Mouse (Mus musculus): ENCODE measurements around the gene Mgat3. TPM values are rescaled to one million over a fixed set of nuclear protein-coding genes. Genes with fewer than 3 reads are reported as not detected.

The Mgat3 gene
- 8.8 and 9.2 TPM in 2 replicates for polyA plus RNA-seq (2014; fragmentation: Nextera tagmentation; extraction: Ambion mirVana)

GRCm38 (mm10) chr15:80173001-80173771 lies at the start of gene Mgat3:
TSS of gene Mgat3 (plus strand) at chr15:80173721.
- peak within 1 kb of the TSS; percentile 95 for H3K9ac ChIP-seq (ENCODE audit: low read length)
- peaks cover 11% of the 10 kb centered on the region; the same call in 1 of the 2 replicates for H3K4me1 ChIP-seq (replicated peaks; ENCODE audit: control insufficient read depth, insufficient read depth, low read length)
- H3K4me3 ChIP-seq (ENCODE audit: low read depth, low read length), result peak within 1 kb of the TSS; percentile 95
- 5% methylated on average over 36 of the region's 85 CpGs for WGBS
- peak within 1 kb of the TSS; percentile 74 for H3K27ac ChIP-seq (ENCODE audit: low read depth, low read length)
- ATAC-seq (replicated peaks; ENCODE audit: low FRiP score) (peak; percentile 79), DNase-seq (ENCODE audit: low spot score) (peak; percentile 84)
- H3K27me3 ChIP-seq (ENCODE audit: control insufficient read depth, insufficient read depth, low read length), result no peaks in the 10 kb centered on the region
- no peaks in the 10 kb centered on the region for H3K36me3 ChIP-seq (ENCODE audit: control insufficient read depth, insufficient read depth, low read length)
- peak within 1 kb of the TSS; percentile 85 for H3K4me2 ChIP-seq (ENCODE audit: low read depth, low read length, severe bottlenecking)
- no peaks in the 10 kb centered on the region for H3K9me3 ChIP-seq (ENCODE audit: control insufficient read depth, low read length)

DNA sequence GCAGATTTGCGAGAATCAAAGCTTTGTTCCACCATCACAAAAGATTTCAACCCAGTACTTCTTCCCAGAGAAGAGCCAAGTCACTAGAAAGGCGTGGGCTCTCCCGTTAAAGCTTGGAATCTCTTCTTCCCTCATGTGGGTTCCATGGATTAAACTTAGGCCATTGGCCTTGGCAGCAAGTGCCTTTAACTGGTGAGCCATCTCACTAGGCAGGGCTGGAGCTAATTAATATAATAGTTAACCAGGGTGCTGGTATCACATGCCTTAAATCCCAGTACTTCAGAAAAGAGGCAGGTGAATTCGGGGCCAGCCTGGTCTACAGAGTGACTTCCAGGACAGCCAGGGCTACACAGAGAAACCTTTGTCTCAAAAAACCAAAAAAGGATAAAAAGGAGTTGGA lies 48.9 kb upstream of the Mgat3 start:
- Histone ChIP-seq H3K36me3 (ENCODE audit: control insufficient read depth, insufficient read depth, low read length) (no peaks in the 10 kb centered on the region), H3K27me3 (ENCODE audit: control insufficient read depth, insufficient read depth, low read length) (no peaks in the 10 kb centered on the region), H3K4me3 (ENCODE audit: low read depth, low read length) (no peak overlapping the region), H3K27ac (ENCODE audit: low read depth, low read length) (no peak overlapping the region), H3K9ac (ENCODE audit: low read length) (no peak overlapping the region), H3K4me1 (replicated peaks; ENCODE audit: control insufficient read depth, insufficient read depth, low read length) (no peaks in the 10 kb centered on the region), H3K4me2 (ENCODE audit: low read depth, low read length, severe bottlenecking) (no peak overlapping the region), H3K9me3 (ENCODE audit: control insufficient read depth, low read length) (no peaks in the 10 kb centered on the region)
- ATAC-seq (replicated peaks; ENCODE audit: low FRiP score), result no peak
- WGBS, result 84% methylated on average over 4 of the region's 4 CpGs
- no peak for DNase-seq (ENCODE audit: low spot score)

DNA sequence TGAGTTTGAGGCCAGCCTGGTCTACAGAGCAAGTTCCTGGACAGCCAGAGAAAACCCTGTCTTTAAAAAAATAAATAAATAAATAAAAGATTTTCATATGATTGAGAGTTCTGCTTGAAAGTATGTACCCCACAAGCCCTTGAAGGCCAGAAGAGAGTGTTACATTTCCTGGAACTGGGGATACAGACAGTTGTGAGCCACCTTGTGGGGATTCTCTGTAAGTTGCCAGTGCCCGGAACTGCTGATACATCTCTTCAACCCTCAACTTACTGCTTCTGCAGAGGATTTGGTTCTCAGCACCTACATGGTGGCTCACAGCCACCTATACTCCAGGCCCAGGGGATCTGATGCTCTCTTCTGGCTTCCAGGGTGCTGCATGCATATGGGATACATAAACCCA lies 46.3 kb upstream of the Mgat3 start:
- no peaks in the 10 kb centered on the region for H3K4me1 ChIP-seq (replicated peaks; ENCODE audit: control insufficient read depth, insufficient read depth, low read length)
- no peak overlapping the region for H3K4me2 ChIP-seq (ENCODE audit: low read depth, low read length, severe bottlenecking)
- no peaks in the 10 kb centered on the region for H3K27me3 ChIP-seq (ENCODE audit: control insufficient read depth, insufficient read depth, low read length)
- ATAC-seq (replicated peaks; ENCODE audit: low FRiP score), result no peak
- no peak overlapping the region for H3K4me3 ChIP-seq (ENCODE audit: low read depth, low read length)
- no peaks in the 10 kb centered on the region for H3K36me3 ChIP-seq (ENCODE audit: control insufficient read depth, insufficient read depth, low read length)
- no peak overlapping the region for H3K9ac ChIP-seq (ENCODE audit: low read length)
- no peak for DNase-seq (ENCODE audit: low spot score)
- no peaks in the 10 kb centered on the region for H3K9me3 ChIP-seq (ENCODE audit: control insufficient read depth, low read length)
- H3K27ac ChIP-seq (ENCODE audit: low read depth, low read length), result no peak overlapping the region
- 72% methylated on average over 1 of the region's 1 CpGs for WGBS

GRCm38 (mm10) chr15:80129982-80130381 lies 43.5 kb upstream of the Mgat3 start:
- peaks cover 9% of the 10 kb centered on the region for H3K4me1 ChIP-seq (replicated peaks; ENCODE audit: control insufficient read depth, insufficient read depth, low read length)
- ATAC-seq (replicated peaks; ENCODE audit: low FRiP score) (no peak), DNase-seq (ENCODE audit: low spot score) (no peak)
- no peaks in the 10 kb centered on the region for H3K9me3 ChIP-seq (ENCODE audit: control insufficient read depth, low read length)
- WGBS, result 92% methylated on average over 6 of the region's 6 CpGs
- H3K27me3 ChIP-seq (ENCODE audit: control insufficient read depth, insufficient read depth, low read length), result no peaks in the 10 kb centered on the region
- H3K27ac ChIP-seq (ENCODE audit: low read depth, low read length), result no peak overlapping the region
- H3K36me3 ChIP-seq (ENCODE audit: control insufficient read depth, insufficient read depth, low read length), result no peaks in the 10 kb centered on the region
- H3K9ac ChIP-seq (ENCODE audit: low read length), result no peak overlapping the region
- H3K4me2 ChIP-seq (ENCODE audit: low read depth, low read length, severe bottlenecking), result no peak overlapping the region
- no peak overlapping the region for H3K4me3 ChIP-seq (ENCODE audit: low read depth, low read length)

DNA sequence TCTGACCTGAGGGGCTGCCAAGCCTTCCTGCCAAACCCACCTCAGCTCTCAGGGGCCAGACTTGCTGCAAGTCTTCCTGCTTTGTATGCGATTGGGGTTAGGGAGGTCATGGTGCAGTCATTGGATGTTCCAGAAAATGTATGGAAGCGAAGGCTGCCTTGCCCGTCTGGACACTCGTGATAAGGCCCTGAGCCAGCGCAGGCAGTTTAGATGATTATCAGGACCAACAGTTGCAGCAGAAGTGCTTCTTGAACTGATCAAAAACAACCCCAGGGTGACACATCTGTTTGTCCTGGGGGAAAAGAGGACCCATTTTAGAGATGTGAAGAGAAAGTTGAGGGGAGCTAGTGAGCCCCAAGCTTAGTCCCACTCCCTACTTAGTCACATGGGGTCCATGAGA lies 42.8 kb upstream of the Mgat3 start:
- Histone ChIP-seq H3K9me3 (ENCODE audit: control insufficient read depth, low read length) (no peaks in the 10 kb centered on the region), H3K27ac (ENCODE audit: low read depth, low read length) (no peak overlapping the region), H3K36me3 (ENCODE audit: control insufficient read depth, insufficient read depth, low read length) (no peaks in the 10 kb centered on the region), H3K27me3 (ENCODE audit: control insufficient read depth, insufficient read depth, low read length) (no peaks in the 10 kb centered on the region), H3K4me3 (ENCODE audit: low read depth, low read length) (no peak overlapping the region), H3K4me1 (replicated peaks; ENCODE audit: control insufficient read depth, insufficient read depth, low read length) (peaks cover 9% of the 10 kb centered on the region), H3K4me2 (ENCODE audit: low read depth, low read length, severe bottlenecking) (no peak overlapping the region), H3K9ac (ENCODE audit: low read length) (no peak overlapping the region)
- ATAC-seq (replicated peaks; ENCODE audit: low FRiP score), result no peak
- 95% methylated on average over 5 of the region's 5 CpGs for WGBS
- DNase-seq (ENCODE audit: low spot score), result no peak

- no peaks in the 10 kb centered on the region for H3K36me3 ChIP-seq (ENCODE audit: control insufficient read depth, insufficient read depth, low read length)
- 83% methylated on average over 6 of the region's 6 CpGs for WGBS
- no peak overlapping the region for H3K27ac ChIP-seq (ENCODE audit: low read depth, low read length)
- H3K9me3 ChIP-seq (ENCODE audit: control insufficient read depth, low read length), result no peaks in the 10 kb centered on the region
- no peak overlapping the region for H3K4me3 ChIP-seq (ENCODE audit: low read depth, low read length)
- H3K4me1 ChIP-seq (replicated peaks; ENCODE audit: control insufficient read depth, insufficient read depth, low read length), result peaks cover 9% of the 10 kb centered on the region
- no peak for DNase-seq (ENCODE audit: low spot score)
- ATAC-seq (replicated peaks; ENCODE audit: low FRiP score), result no peak
- no peak overlapping the region for H3K9ac ChIP-seq (ENCODE audit: low read length)
- H3K27me3 ChIP-seq (ENCODE audit: control insufficient read depth, insufficient read depth, low read length), result no peaks in the 10 kb centered on the region
- no peak overlapping the region for H3K4me2 ChIP-seq (ENCODE audit: low read depth, low read length, severe bottlenecking)
Measured at GRCm38 (mm10) chr15:80131421-80131820, 42.1 kb upstream of the Mgat3 start.

DNA sequence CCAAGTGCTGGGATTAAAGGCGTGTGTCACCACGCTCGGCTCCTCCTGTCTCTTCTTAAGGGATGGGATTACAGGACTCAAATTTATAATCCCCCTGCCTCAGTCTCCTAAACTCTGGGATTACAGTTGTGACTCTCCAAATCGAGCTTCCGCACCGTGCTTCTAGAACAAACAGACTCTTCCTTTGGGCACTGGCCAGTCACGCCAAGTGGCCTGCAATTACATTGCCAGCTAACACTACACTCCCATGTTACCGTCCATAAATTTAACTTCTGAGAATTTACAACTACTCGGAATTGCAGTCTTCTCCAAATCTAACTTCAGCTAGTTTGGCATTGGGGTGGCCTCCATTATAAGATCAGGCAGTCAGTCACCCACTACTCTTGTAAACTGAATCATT lies 41.1 kb upstream of the Mgat3 start:
- no peak overlapping the region for H3K27ac ChIP-seq (ENCODE audit: low read depth, low read length)
- H3K4me3 ChIP-seq (ENCODE audit: low read depth, low read length), result peak overlapping the region; percentile 51
- 84% methylated on average over 9 of the region's 9 CpGs for WGBS
- no peaks in the 10 kb centered on the region for H3K27me3 ChIP-seq (ENCODE audit: control insufficient read depth, insufficient read depth, low read length)
- 0 out of 2 replicates have a peak, but pooled peaks have one; percentile 11 for ATAC-seq (replicated peaks; ENCODE audit: low FRiP score)
- H3K4me1 ChIP-seq (replicated peaks; ENCODE audit: control insufficient read depth, insufficient read depth, low read length), result peaks cover 9% of the 10 kb centered on the region
- H3K36me3 ChIP-seq (ENCODE audit: control insufficient read depth, insufficient read depth, low read length), result no peaks in the 10 kb centered on the region; the same call in 1 of the 2 replicates
- H3K9ac ChIP-seq (ENCODE audit: low read length), result peak overlapping the region; percentile 80; the same call in 1 of the 2 replicates
- H3K9me3 ChIP-seq (ENCODE audit: control insufficient read depth, low read length), result no peaks in the 10 kb centered on the region
- peak overlapping the region; percentile 88; the same call in 1 of the 2 replicates for H3K4me2 ChIP-seq (ENCODE audit: low read depth, low read length, severe bottlenecking)
- DNase-seq (ENCODE audit: low spot score), result no peak

GRCm38 (mm10) chr15:80132993-80133586 lies 40.4 kb upstream of the Mgat3 start, which contains the start of gene Tab1:
TSS of gene Tab1 (plus strand) at chr15:80133127.
- H3K4me2 ChIP-seq (ENCODE audit: low read depth, low read length, severe bottlenecking), result peak within 1 kb of the TSS; percentile 88
- no peaks in the 10 kb centered on the region for H3K9me3 ChIP-seq (ENCODE audit: control insufficient read depth, low read length)
- WGBS, result under 1% methylated on average over 57 of the region's 59 CpGs
- DNase-seq (ENCODE audit: low spot score) (peak; percentile 97), ATAC-seq (replicated peaks; ENCODE audit: low FRiP score) (peak; percentile 96)
- H3K36me3 ChIP-seq (ENCODE audit: control insufficient read depth, insufficient read depth, low read length), result no peaks in the 10 kb centered on the region; the same call in 1 of the 2 replicates
- peaks cover 11% of the 10 kb centered on the region for H3K4me1 ChIP-seq (replicated peaks; ENCODE audit: control insufficient read depth, insufficient read depth, low read length)
- no peaks in the 10 kb centered on the region for H3K27me3 ChIP-seq (ENCODE audit: control insufficient read depth, insufficient read depth, low read length)
- H3K9ac ChIP-seq (ENCODE audit: low read length), result peak within 1 kb of the TSS; percentile 80
- peak within 1 kb of the TSS; percentile 92 for H3K27ac ChIP-seq (ENCODE audit: low read depth, low read length)
- peak within 1 kb of the TSS; percentile 51 for H3K4me3 ChIP-seq (ENCODE audit: low read depth, low read length)

Measured in forebrain, embryonic 11.5 days (tissue).